Mouse (Mus musculus): Measurements from ENCODE around the gene Serpina11. TPM values are rescaled to one million over a fixed set of nuclear protein-coding genes. Genes with fewer than 3 reads are reported as not detected.

Gene Serpina11
- polyA plus RNA-seq, 1 experiment from 2014 or later: 244 TPM

DNA sequence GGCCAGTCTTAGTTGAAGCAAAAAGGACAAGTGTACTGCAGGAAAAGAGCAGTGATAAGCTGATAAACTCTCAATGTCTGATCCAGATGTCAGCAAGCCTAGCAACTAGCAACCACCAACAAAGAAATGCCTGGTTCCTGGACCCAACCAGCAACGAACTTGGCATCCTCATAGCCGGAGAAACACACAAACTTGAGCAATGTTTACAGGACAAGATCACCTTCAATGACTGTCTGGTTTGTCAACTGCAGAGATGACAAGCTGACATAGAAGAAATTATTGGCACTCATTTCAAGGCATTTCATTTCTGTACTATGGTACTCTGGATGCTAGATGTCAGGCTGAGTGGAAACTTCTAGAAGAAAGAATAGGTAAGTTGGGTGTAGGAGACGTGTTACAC is 23.0 kb downstream of the Serpina11 start:
- Histone ChIP-seq H3K4me1 (ENCODE audit: insufficient read depth) (peaks cover 6% of the 10 kb centered on the region; the same call in 1 of the 2 replicates), H3K27ac (ENCODE audit: low read depth) (no peak overlapping the region), H3K9ac (replicated peaks) (no peak overlapping the region), H3K4me3 (ENCODE audit: low read depth, low read length) (no peak overlapping the region), H3K27me3 (ENCODE audit: insufficient read depth, low read length) (no peaks in the 10 kb centered on the region), H3K4me2 (ENCODE audit: low read depth, low read length) (no peak overlapping the region), H3K9me3 (ENCODE audit: low read length) (no peaks in the 10 kb centered on the region), H3K36me3 (replicated peaks; ENCODE audit: insufficient read depth, low read length) (no peaks in the 10 kb centered on the region)
- ATAC-seq: no peak
- WGBS (ENCODE audit: insufficient replicate concordance): 49% methylated on average over 3 of the region's 3 CpGs
- no peak for DNase-seq
- TF ChIP-seq CTCF (IDR thresholded peaks at IDR 0.05; ENCODE audit: low read depth): no peak
- TF ChIP-seq EP300 (IDR thresholded peaks at IDR 0.05; ENCODE audit: low read depth): no peak

DNA sequence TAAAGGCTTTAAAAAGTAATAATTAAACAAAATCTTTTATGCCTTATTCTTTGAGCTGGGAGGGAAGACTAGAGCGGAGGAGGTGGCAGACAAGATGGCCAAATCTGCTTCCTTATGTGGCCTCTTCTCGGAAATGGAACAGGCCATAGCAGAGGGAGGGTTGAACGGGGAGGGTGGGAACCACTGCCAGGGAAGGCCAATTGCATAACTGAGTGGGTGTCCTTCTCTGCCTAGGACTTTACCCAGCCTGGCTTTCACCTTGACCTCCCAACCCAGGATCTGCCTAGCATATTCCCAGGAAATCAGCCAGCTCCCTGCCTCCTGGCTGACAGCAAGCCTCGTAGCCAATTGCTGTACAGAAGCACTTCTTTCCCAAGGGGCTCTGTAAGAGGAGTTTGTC is 26.5 kb downstream of the Serpina11 start:
- Histone ChIP-seq H3K36me3 (replicated peaks; ENCODE audit: insufficient read depth, low read length) (no peaks in the 10 kb centered on the region), H3K27me3 (ENCODE audit: insufficient read depth, low read length) (no peaks in the 10 kb centered on the region), H3K27ac (ENCODE audit: low read depth) (peak overlapping the region; percentile 84), H3K9me3 (ENCODE audit: low read length) (no peaks in the 10 kb centered on the region), H3K4me1 (ENCODE audit: insufficient read depth) (peaks cover 6% of the 10 kb centered on the region; the same call in 1 of the 2 replicates), H3K4me2 (ENCODE audit: low read depth, low read length) (no peak overlapping the region), H3K9ac (replicated peaks) (no peak overlapping the region), H3K4me3 (ENCODE audit: low read depth, low read length) (no peak overlapping the region)
- 59% methylated on average over 4 of the region's 4 CpGs for WGBS (ENCODE audit: insufficient replicate concordance)
- peak; percentile 76 for ATAC-seq
- DNase-seq: peak; percentile 50
- no peak for TF ChIP-seq EP300 (IDR thresholded peaks at IDR 0.05; ENCODE audit: low read depth)
- TF ChIP-seq CTCF (IDR thresholded peaks at IDR 0.05; ENCODE audit: low read depth): no peak

- WGBS (ENCODE audit: insufficient replicate concordance): 83% methylated on average over 8 of the region's 8 CpGs
- ATAC-seq (no peak), DNase-seq (no peak)
- Histone ChIP-seq H3K4me3 (ENCODE audit: low read depth, low read length) (no peak overlapping the region), H3K4me1 (ENCODE audit: insufficient read depth) (peaks cover 6% of the 10 kb centered on the region; the same call in 1 of the 2 replicates), H3K4me2 (ENCODE audit: low read depth, low read length) (no peak overlapping the region), H3K36me3 (replicated peaks; ENCODE audit: insufficient read depth, low read length) (no peaks in the 10 kb centered on the region), H3K9me3 (ENCODE audit: low read length) (no peaks in the 10 kb centered on the region), H3K27me3 (ENCODE audit: insufficient read depth, low read length) (no peaks in the 10 kb centered on the region), H3K27ac (ENCODE audit: low read depth) (peak overlapping the region; percentile 84), H3K9ac (replicated peaks) (no peak overlapping the region)
- no peak for TF ChIP-seq CTCF (IDR thresholded peaks at IDR 0.05; ENCODE audit: low read depth)
- no peak for TF ChIP-seq EP300 (IDR thresholded peaks at IDR 0.05; ENCODE audit: low read depth)
These were observed 26.9 kb downstream of the Serpina11 start for GRCm38 (mm10) chr12:103962860-103963259.

- no peak for ATAC-seq
These were observed 27.4 kb downstream of the Serpina11 start for GRCm38 (mm10) chr12:103962337-103962736.

GRCm38 (mm10) chr12:103961716-103962115 is 28.0 kb downstream of the Serpina11 start:
- Histone ChIP-seq H3K4me2 (ENCODE audit: low read depth, low read length) (no peak overlapping the region), H3K27me3 (ENCODE audit: insufficient read depth, low read length) (no peaks in the 10 kb centered on the region), H3K9me3 (ENCODE audit: low read length) (no peaks in the 10 kb centered on the region), H3K9ac (replicated peaks) (no peak overlapping the region), H3K4me1 (ENCODE audit: insufficient read depth) (0 out of 2 replicates have a peak, but pooled peaks cover 2% of the 10 kb centered on the region), H3K4me3 (ENCODE audit: low read depth, low read length) (no peak overlapping the region), H3K36me3 (replicated peaks; ENCODE audit: insufficient read depth, low read length) (no peaks in the 10 kb centered on the region), H3K27ac (ENCODE audit: low read depth) (peak overlapping the region; percentile 84)
- WGBS (ENCODE audit: insufficient replicate concordance): 63% methylated on average over 1 of the region's 1 CpGs
- ATAC-seq: peak; percentile 66
- TF ChIP-seq EP300 (IDR thresholded peaks at IDR 0.05; ENCODE audit: low read depth) (peak; percentile 59), CTCF (IDR thresholded peaks at IDR 0.05; ENCODE audit: low read depth) (no peak)
- DNase-seq: no peak

More at GRCm38 (mm10) chr12:103962337-103962736, 27.4 kb downstream of the Serpina11 start:
- WGBS (ENCODE audit: insufficient replicate concordance): 54% methylated on average over 5 of the region's 5 CpGs
- no peak overlapping the region for H3K4me3 ChIP-seq (ENCODE audit: low read depth, low read length)
- H3K4me2 ChIP-seq (ENCODE audit: low read depth, low read length): no peak overlapping the region
- no peaks in the 10 kb centered on the region for H3K27me3 ChIP-seq (ENCODE audit: insufficient read depth, low read length)
- DNase-seq: no peak
- peak overlapping the region; percentile 84 for H3K27ac ChIP-seq (ENCODE audit: low read depth)
- no peak overlapping the region for H3K9ac ChIP-seq (replicated peaks)
- TF ChIP-seq EP300 (IDR thresholded peaks at IDR 0.05; ENCODE audit: low read depth): no peak
- no peak for TF ChIP-seq CTCF (IDR thresholded peaks at IDR 0.05; ENCODE audit: low read depth)
- H3K9me3 ChIP-seq (ENCODE audit: low read length): no peaks in the 10 kb centered on the region
- H3K4me1 ChIP-seq (ENCODE audit: insufficient read depth): peaks cover 6% of the 10 kb centered on the region; the same call in 1 of the 2 replicates
- no peaks in the 10 kb centered on the region for H3K36me3 ChIP-seq (replicated peaks; ENCODE audit: insufficient read depth, low read length)

DNA sequence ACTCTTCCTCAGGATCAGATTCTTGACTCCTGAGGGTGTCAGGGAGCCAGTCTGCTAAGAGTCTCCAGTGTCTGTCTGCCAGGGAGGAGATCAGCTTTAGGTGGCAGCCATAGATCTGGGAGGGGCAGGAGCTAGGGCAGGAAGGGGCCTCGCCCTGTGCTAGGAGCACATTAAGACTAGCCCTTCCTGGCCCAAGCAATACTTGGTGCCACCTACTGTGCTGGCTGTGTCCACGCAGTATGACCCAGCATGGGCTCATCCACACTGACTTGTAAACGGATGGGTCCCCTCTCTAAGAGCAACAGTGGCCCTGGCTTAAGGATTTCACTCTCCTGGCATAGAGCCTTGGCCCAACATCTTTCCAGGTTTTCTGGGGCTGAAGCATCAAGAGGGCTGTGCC is 31.0 kb downstream of the Serpina11 start, which contains the start of gene Serpina1e:
Gene Serpina1e, minus strand, starts transcription at position 178 of the 400 bp plus-strand sequence.
- TF ChIP-seq EP300 (IDR thresholded peaks at IDR 0.05; ENCODE audit: low read depth): no peak
- no peak for TF ChIP-seq CTCF (IDR thresholded peaks at IDR 0.05; ENCODE audit: low read depth)
- no peak for ATAC-seq
- H3K4me2 ChIP-seq (ENCODE audit: low read depth, low read length): no peak within 1 kb of the TSS

More for the DNA sequence above, 31.0 kb downstream of the Serpina11 start, which contains the start of gene Serpina1e:
- no peak within 1 kb of the TSS for H3K4me3 ChIP-seq (ENCODE audit: low read depth, low read length)
- no peak within 1 kb of the TSS for H3K9ac ChIP-seq (replicated peaks)
- H3K27me3 ChIP-seq (ENCODE audit: insufficient read depth, low read length): no peaks in the 10 kb centered on the region
- H3K36me3 ChIP-seq (replicated peaks; ENCODE audit: insufficient read depth, low read length): no peaks in the 10 kb centered on the region
- H3K27ac ChIP-seq (ENCODE audit: low read depth): no peak within 1 kb of the TSS
- DNase-seq: no peak
- no peaks in the 10 kb centered on the region for H3K9me3 ChIP-seq (ENCODE audit: low read length)
- WGBS (ENCODE audit: insufficient replicate concordance): 84% methylated on average over 3 of the region's 3 CpGs
- H3K4me1 ChIP-seq (ENCODE audit: insufficient read depth): 0 out of 2 replicates have a peak, but pooled peaks cover 2% of the 10 kb centered on the region

All from liver, postnatal 0 days (tissue).